Mouse (Mus musculus) liver, postnatal 0 days (tissue): ENCODE measurements around the gene Hist2h2ac. TPM values are rescaled to one million over a fixed set of nuclear protein-coding genes. Genes with fewer than 3 reads are reported as not detected.
A peak's percentile ranks its signal among the peaks of the same experiment; 100 is the strongest.

Source experiments
- ATAC-seq: fragments of 200-750 bp; cut with Nextera tagmentation; 2 replicates; pipeline ENCODE4 v1.8.0; 2017; ENCODE audit warnings: mild to moderate bottlenecking, moderate library complexity
- DNase-seq: peaks from one replicate; pipeline ENCODE4 v3.0.0-alpha.2; 2016
- H3K27ac ChIP-seq: fragments of 300-500 bp; sonication (generic); 2 replicates; pipeline ENCODE4 v1.5.1; 2014; ENCODE audit warnings: antibody characterized with exemption, moderate library complexity, mild to moderate bottlenecking, low read depth
- H3K27me3 ChIP-seq: fragments of 300-500 bp; sonication (generic); 2 replicates; pipeline ENCODE4 v1.6.1; 2014; ENCODE audit warnings: low read length, control low read depth, mixed read lengths; ENCODE audit not compliant: insufficient read depth
- H3K36me3 ChIP-seq: fragments of 300-500 bp; sonication (generic); replicated peaks from 2 replicates; pipeline ENCODE4 v1.6.1; 2014; ENCODE audit warnings: mild to moderate bottlenecking, control low read depth, low read length, moderate library complexity, mixed read lengths; ENCODE audit not compliant: insufficient read depth
- H3K4me1 ChIP-seq: fragments of 300-500 bp; sonication (generic); 2 replicates; pipeline ENCODE4 v1.6.1; 2014; ENCODE audit warnings: antibody characterized with exemption, mild to moderate bottlenecking, control low read depth; ENCODE audit not compliant: insufficient read depth
- H3K4me2 ChIP-seq: fragments of 300-500 bp; sonication (generic); 2 replicates; pipeline ENCODE4 v1.6.1; 2014; ENCODE audit warnings: low read depth, mild to moderate bottlenecking, low read length, moderate library complexity, mixed read lengths
- H3K4me3 ChIP-seq: fragments of 300-500 bp; sonication (generic); 2 replicates; pipeline ENCODE4 v1.5.1; 2014; ENCODE audit warnings: low read depth, low read length
- H3K9ac ChIP-seq: fragments of 300-500 bp; sonication (generic); replicated peaks from 2 replicates; pipeline ENCODE4 v1.6.1; 2014; ENCODE audit warnings: mild to moderate bottlenecking, moderate library complexity
- H3K9me3 ChIP-seq: fragments of 300-500 bp; sonication (generic); 2 replicates; pipeline ENCODE4 v1.6.1; 2016; ENCODE audit warnings: mild to moderate bottlenecking, control low read depth, low read length, mixed read lengths
- CTCF ChIP-seq: sonication (generic); IDR thresholded peaks from 2 replicates; pipeline ENCODE4 v1.5.1; 2016; ENCODE audit warnings: antibody characterized with exemption, low read depth
- EP300 ChIP-seq: IDR thresholded peaks from 2 replicates; pipeline ENCODE4 v1.6.1; 2016; ENCODE audit warnings: antibody characterized with exemption, low read depth, mild to moderate bottlenecking
- WGBS: fragments of 180-500 bp; shearing (Covaris S2); extraction: QIAGEN DNeasy Blood & Tissue Kit; methylation state at CpG from one replicate; pipeline ENCODE4 v1.1.7; 2014; ENCODE audit not compliant: insufficient replicate concordance; 5-methylcytosine and 5-hydroxymethylcytosine counted together
- polyA plus RNA-seq: library from polyadenylated mRNA; unstranded; fragments of >200 nt; fragmentation: Nextera tagmentation; extraction: Ambion mirVana; gene quantifications from 2 replicates; pipeline ENCODE4 v1.2.1, GENCODE M21; 2015

Gene Hist2h2ac
- polyA plus RNA-seq, 1 experiment from 2014 or later, result 13.8 TPM

DNA sequence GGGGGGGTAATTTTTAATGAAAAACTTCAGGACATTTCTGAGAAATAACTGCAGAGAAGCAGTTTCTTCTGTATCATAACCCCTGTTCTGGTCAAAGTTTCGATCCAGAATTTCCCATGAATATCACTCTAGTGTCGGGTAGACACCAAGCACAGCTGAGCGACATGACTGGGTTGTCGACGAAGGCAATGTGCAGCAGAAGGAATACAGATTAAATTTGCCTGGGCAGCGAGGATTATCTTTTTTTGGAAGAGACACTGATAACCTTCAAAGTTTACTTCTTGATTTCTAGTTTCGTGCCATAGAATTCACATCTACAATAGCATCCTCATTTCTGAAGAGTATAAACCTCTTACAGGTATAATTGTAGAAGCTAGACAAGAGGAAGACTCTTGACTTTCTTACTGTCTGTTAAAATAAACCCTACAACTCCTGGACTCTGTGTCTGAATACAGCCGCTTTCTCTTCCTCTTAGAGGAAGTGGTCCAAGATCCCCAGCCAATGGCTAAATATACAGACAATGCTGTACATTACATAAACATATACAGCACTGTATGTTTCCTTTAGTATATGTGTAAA, 45.5 kb upstream of the Hist2h2ac start:
- Histone ChIP-seq H3K9ac (no peak overlapping the region), H3K9me3 (no peaks in the 10 kb centered on the region), H3K4me2 (no peak overlapping the region), H3K4me3 (no peak overlapping the region), H3K27me3 (no peaks in the 10 kb centered on the region), H3K27ac (peak overlapping the region; percentile 62), H3K4me1 (peaks cover 36% of the 10 kb centered on the region), H3K36me3 (no peaks in the 10 kb centered on the region)
- no peak for ATAC-seq
- TF ChIP-seq CTCF (no peak), EP300 (peak; percentile 69; the same call in 1 of the 2 replicates)
- 60% methylated on average over 8 of the region's 8 CpGs for WGBS
- DNase-seq, result no peak

DNA sequence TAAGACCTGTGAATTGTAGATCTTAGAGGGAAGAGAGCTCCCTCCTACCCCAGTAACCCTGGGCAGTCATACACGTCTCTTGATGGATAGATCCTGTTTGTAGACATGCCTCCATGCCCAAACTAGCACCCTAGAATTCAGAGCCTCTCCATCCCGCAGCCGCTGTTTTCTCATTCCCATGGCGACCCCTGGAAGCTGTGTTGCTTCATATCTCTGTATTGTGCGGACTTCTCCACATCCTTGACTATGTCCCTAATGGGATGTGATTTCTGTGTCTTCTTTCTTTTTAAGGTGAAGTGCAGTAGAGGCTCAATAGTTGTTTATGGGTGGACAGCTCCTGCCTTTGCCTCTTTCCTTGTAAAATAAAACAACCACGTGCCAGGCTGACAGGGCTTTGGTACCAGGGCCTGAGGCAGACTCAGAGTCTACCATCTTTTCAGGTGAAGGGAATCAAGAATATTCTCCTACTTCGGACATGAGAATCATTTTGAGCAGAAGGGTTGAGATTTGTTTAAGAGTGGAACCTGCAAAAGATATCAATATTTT, 43.8 kb upstream of the Hist2h2ac start:
- ATAC-seq, result no peak
- no peak for TF ChIP-seq CTCF
- TF ChIP-seq EP300, result no peak
- DNase-seq, result no peak
- Histone ChIP-seq H3K4me1 (peaks cover 32% of the 10 kb centered on the region), H3K4me2 (peak overlapping the region; percentile 82), H3K4me3 (peak overlapping the region; percentile 70), H3K9ac (peak overlapping the region; percentile 91), H3K27me3 (no peaks in the 10 kb centered on the region), H3K27ac (peak overlapping the region; percentile 99), H3K9me3 (no peaks in the 10 kb centered on the region), H3K36me3 (no peaks in the 10 kb centered on the region)
- WGBS, result 64% methylated on average over 7 of the region's 7 CpGs

DNA sequence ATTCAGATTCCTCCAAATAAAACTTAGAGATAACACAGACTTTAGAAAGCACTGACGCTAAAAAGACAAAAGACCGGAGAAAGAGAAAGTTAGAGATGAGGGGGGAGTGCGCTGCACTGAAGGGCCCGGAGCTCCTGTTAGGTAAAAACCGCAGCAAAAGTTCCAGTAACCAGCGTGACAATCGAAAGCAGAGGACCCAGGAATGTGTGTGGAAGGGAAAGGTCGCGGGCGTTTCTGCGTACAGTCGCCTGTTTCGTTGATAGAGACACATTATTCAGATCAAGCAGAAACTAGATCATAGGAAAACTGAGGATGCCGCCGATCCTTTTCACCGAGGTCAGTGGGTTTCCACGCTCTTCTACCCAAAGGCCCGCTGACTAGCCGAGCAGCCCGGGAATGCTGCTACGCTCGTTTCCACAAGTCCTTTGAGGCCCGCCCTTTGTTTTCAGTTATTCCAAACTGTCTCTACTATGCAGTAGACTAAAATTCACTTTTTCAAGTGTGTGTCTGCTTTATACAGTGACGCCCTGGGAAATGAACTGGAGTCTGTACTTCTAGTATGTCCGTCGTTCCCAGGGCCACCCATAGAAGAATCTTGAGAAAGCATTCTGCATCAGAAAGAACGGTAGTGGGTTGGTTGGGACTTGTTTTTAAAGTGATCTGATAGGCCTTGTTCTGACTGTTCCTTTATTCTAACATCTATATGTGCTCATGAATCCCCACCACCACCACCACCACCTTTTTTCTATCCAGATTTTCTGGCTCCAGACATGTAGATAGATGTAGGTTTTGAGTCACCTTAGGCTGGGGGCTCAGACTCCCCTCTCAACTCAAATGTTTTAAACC, 43.1 kb upstream of the Hist2h2ac start:
- peak overlapping the region; percentile 70 for H3K4me3 ChIP-seq
- WGBS, result 4% methylated on average over 27 of the region's 27 CpGs
- no peaks in the 10 kb centered on the region for H3K27me3 ChIP-seq
- TF ChIP-seq EP300 (no peak), CTCF (no peak)
- ATAC-seq (peak; percentile 40), DNase-seq (peak; percentile 65)
- peak overlapping the region; percentile 91 for H3K9ac ChIP-seq
- peak overlapping the region; percentile 82 for H3K4me2 ChIP-seq
- no peaks in the 10 kb centered on the region for H3K36me3 ChIP-seq
- H3K4me1 ChIP-seq, result peaks cover 32% of the 10 kb centered on the region
- no peaks in the 10 kb centered on the region for H3K9me3 ChIP-seq
- H3K27ac ChIP-seq, result peak overlapping the region; percentile 99

DNA sequence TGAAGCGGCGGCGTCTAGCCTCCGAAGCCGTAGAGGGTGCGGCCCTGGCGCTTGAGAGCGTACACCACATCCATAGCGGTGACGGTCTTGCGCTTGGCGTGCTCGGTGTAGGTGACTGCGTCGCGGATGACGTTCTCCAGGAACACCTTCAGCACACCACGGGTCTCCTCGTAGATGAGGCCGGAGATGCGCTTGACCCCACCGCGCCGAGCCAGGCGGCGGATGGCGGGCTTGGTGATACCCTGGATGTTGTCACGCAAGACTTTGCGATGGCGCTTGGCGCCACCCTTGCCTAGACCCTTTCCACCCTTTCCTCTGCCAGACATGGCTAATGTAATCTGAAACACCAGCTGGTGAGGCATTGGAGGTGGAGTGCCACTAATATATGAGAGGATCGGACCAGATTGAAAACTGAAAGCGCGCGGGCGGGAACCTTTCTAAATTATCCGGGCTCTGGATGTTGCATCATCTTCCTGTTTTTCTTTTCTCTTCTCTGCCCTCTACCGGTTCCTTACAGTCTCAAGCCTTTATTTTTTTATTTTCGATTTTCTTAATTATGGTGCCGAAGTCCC, 42.4 kb upstream of the Hist2h2ac start, which contains the start of gene Hist2h4:
Hist2h4 (minus strand) TSS at position 333 of the 572 bp plus-strand sequence.
- Histone ChIP-seq H3K36me3 (no peaks in the 10 kb centered on the region), H3K4me2 (peak within 1 kb of the TSS; percentile 82), H3K9ac (peak within 1 kb of the TSS; percentile 91), H3K4me3 (peak within 1 kb of the TSS; percentile 70), H3K27me3 (no peaks in the 10 kb centered on the region), H3K9me3 (no peaks in the 10 kb centered on the region), H3K4me1 (peaks cover 32% of the 10 kb centered on the region), H3K27ac (peak within 1 kb of the TSS; percentile 99)
- under 1% methylated on average over 40 of the region's 40 CpGs for WGBS
- peak; percentile 66 for TF ChIP-seq CTCF
- peak; percentile 96 for TF ChIP-seq EP300
- DNase-seq, result peak; percentile 96
- ATAC-seq, result peak; percentile 86

DNA sequence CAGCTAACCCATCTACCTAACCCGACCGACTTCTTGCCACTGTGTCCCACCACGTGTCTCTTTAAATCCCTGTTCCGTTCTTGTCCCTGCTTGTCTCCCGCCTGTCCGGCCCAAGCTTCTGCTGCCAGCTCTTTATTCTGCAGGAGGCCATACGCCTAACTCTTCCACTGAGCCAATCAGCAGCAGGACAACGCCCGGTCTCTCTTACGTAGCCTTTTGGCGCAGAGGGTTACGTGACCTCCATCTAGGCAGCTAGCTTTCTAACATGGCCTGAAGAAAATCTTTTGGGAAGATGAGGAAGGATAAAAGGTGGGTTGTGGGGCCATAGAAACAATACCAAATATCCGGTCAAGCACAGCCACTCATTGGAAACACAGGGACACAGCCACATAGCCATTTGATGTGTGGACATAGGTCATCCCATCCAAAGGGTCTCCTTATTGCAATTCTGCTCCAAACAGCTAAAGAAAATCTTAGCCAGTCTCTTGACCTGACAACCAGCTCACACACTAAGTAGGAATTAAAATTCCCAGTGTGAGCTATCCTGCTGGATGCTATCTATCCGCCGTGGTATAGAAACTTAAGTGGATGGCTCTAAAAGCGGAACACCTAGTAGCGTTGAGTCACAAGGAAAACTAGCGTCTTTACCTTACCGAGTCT, 41.7 kb upstream of the Hist2h2ac start:
- H3K9me3 ChIP-seq, result no peaks in the 10 kb centered on the region
- DNase-seq (peak; percentile 83), ATAC-seq (peak; percentile 73)
- under 1% methylated on average over 19 of the region's 19 CpGs for WGBS
- H3K4me2 ChIP-seq, result peak overlapping the region; percentile 82
- no peaks in the 10 kb centered on the region for H3K27me3 ChIP-seq
- peaks cover 26% of the 10 kb centered on the region for H3K4me1 ChIP-seq
- TF ChIP-seq CTCF (no peak), EP300 (no peak)
- peak overlapping the region; percentile 91 for H3K9ac ChIP-seq
- H3K4me3 ChIP-seq, result peak overlapping the region; percentile 70
- H3K27ac ChIP-seq, result peak overlapping the region; percentile 99
- no peaks in the 10 kb centered on the region for H3K36me3 ChIP-seq
